Mouse (Mus musculus) embryonic facial prominence, embryonic 14.5 days (tissue): ENCODE measurements around the gene 4933400A11Rik. TPM values are rescaled to one million over a fixed set of nuclear protein-coding genes. Genes with fewer than 3 reads are reported as not detected.
A peak's percentile ranks its signal among the peaks of the same experiment; 100 is the strongest.

Experiments
- ATAC-seq: fragments of 200-750 bp; cut with Nextera tagmentation; 2 replicates; pipeline ENCODE4 v1.8.0; 2017; ENCODE audit warnings: low read depth, moderate number of reproducible peaks, moderate TSS enrichment
- DNase-seq: peaks from one replicate; pipeline ENCODE4 v3.0.0-alpha.2; 2015; ENCODE audit warnings: low spot score
- H3K27ac ChIP-seq: fragments of 300-500 bp; sonication (generic); replicated peaks from 2 replicates; pipeline ENCODE4 v1.5.1; 2014; ENCODE audit warnings: low read depth, mild to moderate bottlenecking, low read length, moderate library complexity
- H3K27me3 ChIP-seq: fragments of 300-500 bp; sonication (generic); replicated peaks from 2 replicates; pipeline ENCODE4 v1.6.1; 2014; ENCODE audit warnings: low read length; ENCODE audit not compliant: control insufficient read depth, insufficient read depth
- H3K36me3 ChIP-seq: fragments of 300-500 bp; sonication (generic); 2 replicates; pipeline ENCODE4 v1.6.1; 2014; ENCODE audit warnings: low read length, mixed read lengths; ENCODE audit not compliant: control insufficient read depth, insufficient read depth
- H3K4me1 ChIP-seq: fragments of 300-500 bp; sonication (generic); 2 replicates; pipeline ENCODE4 v1.6.1; 2014; ENCODE audit warnings: antibody characterized with exemption, low read length; ENCODE audit not compliant: control insufficient read depth, insufficient read depth
- H3K4me2 ChIP-seq: fragments of 300-500 bp; sonication (generic); 2 replicates; pipeline ENCODE4 v1.6.1; 2014; ENCODE audit warnings: low read depth, mild to moderate bottlenecking, low read length, moderate library complexity, mixed read lengths
- H3K4me3 ChIP-seq: fragments of 300-500 bp; sonication (generic); 2 replicates; pipeline ENCODE4 v1.5.1; 2014; ENCODE audit warnings: low read depth, mild to moderate bottlenecking, low read length
- H3K9ac ChIP-seq: fragments of 300-500 bp; sonication (generic); 2 replicates; pipeline ENCODE4 v1.6.1; 2014; ENCODE audit warnings: low read depth, mild to moderate bottlenecking, low read length, moderate library complexity, mixed read lengths
- H3K9me3 ChIP-seq: fragments of 300-500 bp; sonication (generic); 2 replicates; pipeline ENCODE4 v1.6.1; 2016; ENCODE audit warnings: low read length; ENCODE audit not compliant: control insufficient read depth
- WGBS: fragments of 180-500 bp; shearing (Covaris S2); extraction: QIAGEN DNeasy Blood & Tissue Kit; methylation state at CpG from one replicate; pipeline ENCODE4 v1.1.7; 2014; 5-methylcytosine and 5-hydroxymethylcytosine counted together
- polyA plus RNA-seq: library from polyadenylated mRNA; unstranded; fragments of >200 nt; fragmentation: Nextera tagmentation; extraction: Ambion mirVana; gene quantifications from 2 replicates; pipeline ENCODE4 v1.2.1, GENCODE M21; 2014

4933400A11Rik gene
- polyA plus RNA-seq, 1 experiment from 2014 or later = 0.21 TPM

DNA sequence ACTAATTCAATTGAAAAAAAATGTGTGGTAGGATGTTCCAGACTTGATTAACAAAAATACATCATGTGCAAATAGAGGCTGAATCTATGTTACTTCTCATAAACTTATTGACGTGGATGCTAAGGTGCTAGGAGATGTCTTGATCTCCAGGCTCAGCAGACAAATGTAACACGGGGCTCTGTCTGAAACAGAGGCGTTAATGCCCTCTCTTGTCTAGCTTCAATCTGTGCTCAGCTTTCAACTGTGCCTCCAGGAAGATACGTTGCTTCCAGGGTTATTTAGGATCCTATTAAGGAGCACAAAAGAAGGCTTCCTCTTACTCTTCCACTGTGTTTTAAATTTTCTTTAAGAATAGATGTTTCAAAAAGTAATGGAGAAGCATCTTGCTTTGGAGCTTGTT is 20.8 kb upstream of the 4933400A11Rik start:
- Histone ChIP-seq H3K9ac (no peak overlapping the region), H3K4me2 (no peak overlapping the region), H3K27me3 (peaks cover 6% of the 10 kb centered on the region; the same call in 1 of the 2 replicates), H3K4me3 (no peak overlapping the region), H3K36me3 (no peaks in the 10 kb centered on the region), H3K27ac (no peak overlapping the region), H3K4me1 (no peaks in the 10 kb centered on the region), H3K9me3 (no peaks in the 10 kb centered on the region)
- ATAC-seq (no peak), DNase-seq (no peak)
- WGBS = 33% methylated on average over 4 of the region's 4 CpGs

GRCm38 (mm10) chrX:169798987-169799680 is 19.7 kb upstream of the 4933400A11Rik start:
- peak; percentile 55 for DNase-seq
- Histone ChIP-seq H3K9ac (peak overlapping the region; percentile 40; the same call in 1 of the 2 replicates), H3K4me1 (no peaks in the 10 kb centered on the region), H3K4me3 (peak overlapping the region; percentile 26), H3K36me3 (no peaks in the 10 kb centered on the region), H3K9me3 (no peaks in the 10 kb centered on the region), H3K27me3 (peaks cover 4% of the 10 kb centered on the region), H3K27ac (no peak overlapping the region), H3K4me2 (peak overlapping the region; percentile 32; the same call in 1 of the 2 replicates)
- ATAC-seq = no peak
- WGBS = 7% methylated on average over 11 of the region's 11 CpGs

DNA sequence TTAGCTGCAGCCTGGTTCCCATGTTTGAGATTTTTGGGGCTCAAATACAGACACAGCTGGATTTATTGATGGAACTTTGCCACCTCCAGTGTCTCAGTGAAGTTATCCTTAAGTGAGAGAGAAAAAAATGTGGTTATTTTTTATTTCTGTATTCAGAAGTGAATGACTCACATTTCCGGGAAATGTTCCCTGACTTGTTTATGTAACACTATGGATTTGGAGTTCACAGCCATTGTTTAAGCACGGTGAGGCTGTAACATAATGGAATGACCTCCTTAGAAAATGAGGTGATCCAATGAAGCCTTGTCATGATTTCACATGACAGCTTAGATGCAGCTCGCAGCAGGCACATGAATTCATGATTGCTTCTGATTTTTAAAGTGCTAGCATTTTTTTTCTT is 17.7 kb upstream of the 4933400A11Rik start:
- no peak overlapping the region for H3K4me3 ChIP-seq
- H3K27me3 ChIP-seq = peaks cover 9% of the 10 kb centered on the region
- 53% methylated on average over 3 of the region's 3 CpGs for WGBS
- H3K9ac ChIP-seq = no peak overlapping the region
- H3K4me2 ChIP-seq = no peak overlapping the region
- ATAC-seq (no peak), DNase-seq (peak; percentile 13)
- H3K9me3 ChIP-seq = no peaks in the 10 kb centered on the region
- H3K4me1 ChIP-seq = no peaks in the 10 kb centered on the region
- no peak overlapping the region for H3K27ac ChIP-seq
- no peaks in the 10 kb centered on the region for H3K36me3 ChIP-seq

DNA sequence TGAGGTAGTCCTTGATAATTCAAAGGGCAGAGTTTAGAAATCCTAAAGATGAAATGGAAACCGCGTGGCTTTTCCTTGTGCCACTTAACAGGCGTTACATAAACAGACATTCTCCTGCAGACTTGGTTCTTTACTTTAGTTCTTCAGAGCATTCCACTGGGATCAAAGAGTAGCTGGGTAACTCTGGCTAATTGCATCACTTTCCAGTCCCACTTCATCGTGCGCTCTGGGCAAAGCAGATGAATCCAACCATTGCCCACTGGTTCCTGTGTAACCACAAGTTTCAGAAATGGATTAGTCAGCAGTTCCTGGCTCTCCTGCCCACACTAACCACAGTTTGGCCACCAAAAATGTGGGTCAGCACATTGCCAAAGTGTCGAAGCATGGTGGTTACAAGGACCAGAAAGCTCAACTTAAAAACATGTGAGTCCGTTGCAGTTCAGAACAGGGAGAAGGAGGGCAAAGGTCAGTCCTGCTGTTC is 15.4 kb upstream of the 4933400A11Rik start:
- no peak overlapping the region for H3K4me2 ChIP-seq
- H3K4me3 ChIP-seq = no peak overlapping the region
- H3K9ac ChIP-seq = no peak overlapping the region
- ATAC-seq (no peak), DNase-seq (peak; percentile 39)
- 42% methylated on average over 7 of the region's 7 CpGs for WGBS
- no peaks in the 10 kb centered on the region for H3K4me1 ChIP-seq
- H3K27ac ChIP-seq = no peak overlapping the region
- H3K27me3 ChIP-seq = peaks cover 9% of the 10 kb centered on the region
- no peaks in the 10 kb centered on the region for H3K9me3 ChIP-seq
- H3K36me3 ChIP-seq = no peaks in the 10 kb centered on the region

- no peaks in the 10 kb centered on the region for H3K9me3 ChIP-seq
- no peak overlapping the region for H3K4me2 ChIP-seq
- WGBS = 29% methylated on average over 4 of the region's 4 CpGs
- DNase-seq (no peak), ATAC-seq (no peak)
- H3K27ac ChIP-seq = no peak overlapping the region
- H3K27me3 ChIP-seq = peaks cover 9% of the 10 kb centered on the region
- H3K4me3 ChIP-seq = no peak overlapping the region
- H3K4me1 ChIP-seq = no peaks in the 10 kb centered on the region
- no peaks in the 10 kb centered on the region for H3K36me3 ChIP-seq
- H3K9ac ChIP-seq = no peak overlapping the region
Observed at GRCm38 (mm10) chrX:169794421-169794820, 15.0 kb upstream of the 4933400A11Rik start.

DNA sequence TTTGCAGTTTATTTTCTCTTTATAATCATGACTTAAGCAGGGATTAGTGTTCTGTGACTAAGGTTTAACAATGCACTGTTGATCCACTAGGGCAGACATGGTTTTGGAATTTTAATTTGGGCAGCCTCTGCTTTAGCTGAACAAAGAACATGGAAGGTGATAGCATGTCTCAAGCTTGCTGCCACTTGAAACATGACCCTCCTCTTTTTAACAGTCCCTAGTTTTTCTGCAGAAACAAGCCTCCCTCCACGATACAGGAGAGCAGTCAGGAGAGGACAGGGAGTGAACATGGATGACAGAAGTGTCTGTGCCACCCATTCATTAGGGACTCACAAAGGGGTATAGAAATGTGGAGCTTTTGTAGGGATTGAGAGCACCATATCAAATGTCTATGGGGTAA is 13.4 kb upstream of the 4933400A11Rik start:
- 18% methylated on average over 1 of the region's 1 CpGs for WGBS
- H3K4me1 ChIP-seq = no peaks in the 10 kb centered on the region
- ATAC-seq = peak; percentile 89
- peak; percentile 45 for DNase-seq
- H3K36me3 ChIP-seq = no peaks in the 10 kb centered on the region
- no peak overlapping the region for H3K9ac ChIP-seq
- no peaks in the 10 kb centered on the region for H3K9me3 ChIP-seq
- peaks cover 6% of the 10 kb centered on the region for H3K27me3 ChIP-seq
- no peak overlapping the region for H3K4me3 ChIP-seq
- H3K4me2 ChIP-seq = no peak overlapping the region
- H3K27ac ChIP-seq = no peak overlapping the region

DNA sequence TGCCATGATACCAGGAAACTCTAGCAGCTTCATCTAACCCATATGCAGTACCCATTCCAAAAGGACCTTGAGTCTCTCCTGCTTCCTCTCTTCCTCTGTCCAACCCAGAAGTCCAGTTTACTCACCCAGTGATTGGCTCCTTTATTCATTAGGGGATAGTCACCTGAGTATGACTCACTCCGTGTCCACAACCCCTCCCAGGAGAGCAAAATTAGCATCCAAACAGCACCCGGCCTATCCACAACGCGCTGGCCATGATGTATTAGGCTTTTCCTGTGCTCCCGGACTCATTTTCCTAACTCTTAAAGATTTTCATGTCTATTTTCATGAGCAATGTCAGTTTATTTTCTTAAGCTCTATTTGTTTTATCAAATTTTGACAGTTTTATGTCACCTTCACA is 10.3 kb upstream of the 4933400A11Rik start:
- WGBS = 81% methylated on average over 5 of the region's 5 CpGs
- H3K4me3 ChIP-seq = no peak overlapping the region
- no peaks in the 10 kb centered on the region for H3K4me1 ChIP-seq
- H3K9me3 ChIP-seq = no peaks in the 10 kb centered on the region
- no peak overlapping the region for H3K4me2 ChIP-seq
- H3K9ac ChIP-seq = no peak overlapping the region
- no peak for DNase-seq
- peaks cover 6% of the 10 kb centered on the region for H3K27me3 ChIP-seq
- H3K36me3 ChIP-seq = no peaks in the 10 kb centered on the region
- no peak for ATAC-seq
- no peak overlapping the region for H3K27ac ChIP-seq

DNA sequence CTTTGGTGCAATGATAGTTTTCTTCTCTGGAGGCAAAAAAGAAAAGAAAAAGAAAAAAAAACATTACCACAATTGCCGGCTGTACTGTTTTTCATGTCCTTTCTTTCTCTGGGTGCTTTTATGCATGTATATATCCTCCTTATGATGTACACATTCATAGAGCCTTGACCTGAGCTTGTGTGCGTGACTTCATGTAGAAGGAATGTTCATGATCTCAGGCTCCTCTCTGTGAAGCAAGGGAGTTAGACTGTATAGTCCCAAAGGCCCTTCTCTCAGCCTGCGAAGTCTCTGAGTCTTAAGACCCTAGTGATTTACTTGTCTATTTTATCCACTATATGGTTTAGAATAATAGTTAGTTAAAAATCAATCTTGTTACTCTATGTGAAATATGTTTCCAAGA is 21.4 kb downstream of the 4933400A11Rik start:
- no peak overlapping the region for H3K27ac ChIP-seq
- H3K9me3 ChIP-seq = no peaks in the 10 kb centered on the region
- no peak overlapping the region for H3K9ac ChIP-seq
- no peak overlapping the region for H3K4me2 ChIP-seq
- H3K4me1 ChIP-seq = no peaks in the 10 kb centered on the region
- H3K36me3 ChIP-seq = no peaks in the 10 kb centered on the region
- no peak for ATAC-seq
- 0 out of 2 replicates have a peak, but pooled peaks cover 3% of the 10 kb centered on the region for H3K27me3 ChIP-seq
- peak; percentile 22 for DNase-seq
- no peak overlapping the region for H3K4me3 ChIP-seq
- 69% methylated on average over 3 of the region's 3 CpGs for WGBS
